10 mouse cellular contexts compared by ENCODE assay signal in genomic region chr15:80006156-80006555, GRCm38 (mm10). TPM values are rescaled to one million over a fixed set of nuclear protein-coding genes. Genes with fewer than 3 reads are reported as not detected.
A peak's percentile ranks its signal among the peaks of the same experiment; 100 is the strongest.
DNase-seq lines count a peak whose midpoint lies in the region; ATAC-seq and TF ChIP-seq lines count a peak whose summit lies in the region.
"Had no signal": no experiment of that assay in that cellular context is flagged by ENCODE, and none has a peak within 500 bp of the region (broad histone marks: within the 10 kb centered on the region; RNA-seq: fewer than 3 reads in every experiment).

No protein-coding gene starts in this region.

- WGBS in lung, embryonic 14.5 days: 44% methylated on average over 7 of the region's 7 CpGs
- 66% methylated on average over 7 of the region's 7 CpGs for WGBS in small intestine, adult 2 months

- 0 out of 2 replicates have a peak, but pooled peaks cover 2% of the 10 kb centered on the region for H3K36me3 ChIP-seq in lung, embryonic 14.5 days (ENCODE audit: insufficient read depth)
- H3K36me3 ChIP-seq in small intestine, adult 2 months (ENCODE audit: control insufficient read depth, insufficient read depth, low read length): no peaks in the 10 kb centered on the region
- H3K36me3 ChIP-seq: embryonic facial prominence, embryonic 12.5 days; G1E had no signal

- peaks cover 10% of the 10 kb centered on the region; the same call in 1 of the 2 replicates for H3K27me3 ChIP-seq in lung, embryonic 14.5 days (ENCODE audit: insufficient read depth, low read length)
- H3K27me3 ChIP-seq in small intestine, adult 2 months (ENCODE audit: control insufficient read depth, insufficient read depth, low read length): no peaks in the 10 kb centered on the region

- no peak overlapping the region for H3K9ac ChIP-seq in lung, embryonic 14.5 days
- H3K9ac ChIP-seq: embryonic facial prominence, embryonic 12.5 days had no signal

- ATAC-seq in lung, embryonic 14.5 days (ENCODE audit: insufficient read depth): no peak

- intact Hi-C loops in heart, postnatal 14 days (cut with DNase I): no loop called here

- no peak for TF ChIP-seq CTCF in lung, embryonic 14.5 days (IDR thresholded peaks at IDR 0.05; ENCODE audit: low read depth)
- no peak for TF ChIP-seq CTCF in small intestine, adult 2 months (IDR thresholded peaks at IDR 0.05; ENCODE audit: extremely low read depth, insufficient read length, insufficient replicate concordance, low read depth, low read length)

- H3K9me3 ChIP-seq in lung, embryonic 14.5 days (ENCODE audit: low read depth, low read length): no peaks in the 10 kb centered on the region
- H3K9me3 ChIP-seq: embryonic facial prominence, embryonic 12.5 days; G1E had no signal

- peaks cover 3% of the 10 kb centered on the region for H3K4me1 ChIP-seq in lung, embryonic 14.5 days (ENCODE audit: insufficient read depth)
- H3K4me1 ChIP-seq in small intestine, adult 2 months (ENCODE audit: control insufficient read depth, insufficient read depth, insufficient read length, low read length): peaks cover 16% of the 10 kb centered on the region

- H3K4me3 ChIP-seq in lung, embryonic 14.5 days (ENCODE audit: low read depth, low read length): no peak overlapping the region
- H3K4me3 ChIP-seq in small intestine, adult 2 months (ENCODE audit: low read depth, low read length): no peak overlapping the region
- H3K4me3 ChIP-seq: embryonic facial prominence, embryonic 12.5 days had no signal

- TF ChIP-seq POLR2A in small intestine, adult 2 months (IDR thresholded peaks at IDR 0.05; ENCODE audit: low read depth, low read length): no peak

- peak overlapping the region; percentile 23; the same call in 1 of the 2 replicates for H3K4me2 ChIP-seq in lung, embryonic 14.5 days
- H3K4me2 ChIP-seq: embryonic facial prominence, embryonic 12.5 days had no signal

- peak overlapping the region; percentile 60; the same call in 1 of the 2 replicates for H3K27ac ChIP-seq in lung, embryonic 14.5 days (ENCODE audit: low read depth)
- peak overlapping the region; percentile 13; the same call in 1 of the 2 replicates for H3K27ac ChIP-seq in small intestine, adult 2 months (ENCODE audit: insufficient read depth, low read depth, low read length)
- H3K27ac ChIP-seq: embryonic facial prominence, embryonic 12.5 days had no signal

- DNase-seq in lung, embryonic 14.5 days: no peak
- no peak for DNase-seq in lung, postnatal 25 days (ENCODE audit: low spot score)
- DNase-seq in gastrocnemius, postnatal 25 days: peak; percentile 52
- peak; percentile 69 to 81 for DNase-seq in heart, postnatal 14 days
- no peak for DNase-seq in ovary, adult 18-20 months (ENCODE audit: low spot score)
- DNase-seq in right cerebral cortex, postnatal 25 days: no peak
- DNase-seq: midbrain, embryonic 14.5 days had no signal

RNA-seq across cellular contexts. Expression of gene Pdgfb, which starts 8.6 kb away (rescaled TPM):
- polyA plus RNA-seq in lung, embryonic 14.5 days (2014; fragmentation: Nextera tagmentation; extraction: Ambion mirVana): 11.6 and 13.0 TPM in 2 replicates
- 10 to 100 TPM; 13.9 to 16.7 TPM for total RNA-seq in gastrocnemius, postnatal 25 days (2021)
- 10 to 100 TPM; 42.2 to 43.4 TPM for total RNA-seq in heart, postnatal 14 days (2021)
- 5.7 and 8.0 TPM in 2 replicates for polyA plus RNA-seq in small intestine, adult 2 months (2012; rRNA removed)
- polyA plus RNA-seq: G1E had no signal

RNA-seq across cellular contexts. Expression of gene Cbx7, which starts 35.2 kb away (rescaled TPM):
- polyA plus RNA-seq in lung, embryonic 14.5 days (2014; fragmentation: Nextera tagmentation; extraction: Ambion mirVana): 2.3 TPM in 2 replicates
- total RNA-seq in gastrocnemius, postnatal 25 days (2021): 10 to 100 TPM in 1 of 2 experiments, 1 to 10 TPM in 1; 8.6 to 11.1 TPM
- 1 to 10 TPM; 3.6 to 7.8 TPM for total RNA-seq in heart, postnatal 14 days (2021)
- polyA plus RNA-seq in small intestine, adult 2 months (2012; rRNA removed): 9.9 and 32.8 TPM in 2 replicates

Comparison
In these comparisons a context has a peak if more than half of its experiments do, and no peak if none do; other contexts are left out.
1. DNase-seq: peak in gastrocnemius, postnatal 25 days (single experiment) and heart, postnatal 14 days (2 of 2); none in lung, embryonic 14.5 days (single experiment), lung, postnatal 25 days (single experiment), ovary, adult 18-20 months (single experiment) and right cerebral cortex, postnatal 25 days (single experiment).